Mouse (Mus musculus): ENCODE results near the gene Nr4a3. TPM values are rescaled to one million over a fixed set of nuclear protein-coding genes. Genes with fewer than 3 reads are reported as not detected.
A peak's percentile ranks its signal among the peaks of the same experiment; 100 is the strongest.

The Nr4a3 gene
- polyA plus RNA-seq, 1 experiment: 6.5 TPM

- TF ChIP-seq POLR2A (IDR thresholded peaks at IDR 0.05; ENCODE audit: borderline replicate concordance, extremely low read depth, insufficient read depth, insufficient read length, poor library complexity, severe bottlenecking) (peak; percentile 89), CTCF (IDR thresholded peaks at IDR 0.05; ENCODE audit: borderline replicate concordance, extremely low read depth, insufficient read depth, insufficient read length) (peak; percentile 49; the same call in 1 of the 2 replicates)
- DNase-seq (ENCODE audit: low read depth): peak; percentile 99
Measured at GRCm38 (mm10) chr4:48042786-48043701, 1.9 kb upstream of the Nr4a3 start.

DNA sequence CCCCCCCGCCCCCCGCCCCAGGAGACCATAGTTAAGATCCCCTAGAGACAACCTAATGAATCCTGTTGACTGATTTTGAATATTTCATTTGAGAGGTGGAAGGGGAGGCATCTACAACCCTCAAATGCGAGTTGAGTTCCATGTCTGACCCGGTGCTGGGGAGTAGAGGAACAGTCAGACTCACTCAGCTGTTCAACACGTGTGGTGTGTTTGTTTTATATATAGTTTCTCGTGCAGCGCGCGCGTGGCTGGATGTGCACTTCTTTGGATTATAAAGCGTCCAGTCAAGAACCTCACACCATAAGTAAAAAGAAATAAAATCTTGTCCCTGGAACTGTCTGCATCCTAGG, 837 bp upstream of the Nr4a3 start:
- DNase-seq (ENCODE audit: low read depth): no peak
- no peak for TF ChIP-seq CTCF (IDR thresholded peaks at IDR 0.05; ENCODE audit: borderline replicate concordance, extremely low read depth, insufficient read depth, insufficient read length)
- no peak for TF ChIP-seq POLR2A (IDR thresholded peaks at IDR 0.05; ENCODE audit: borderline replicate concordance, extremely low read depth, insufficient read depth, insufficient read length, poor library complexity, severe bottlenecking)

- no peak for DNase-seq (ENCODE audit: low read depth)
- no peak for TF ChIP-seq POLR2A (IDR thresholded peaks at IDR 0.05; ENCODE audit: borderline replicate concordance, extremely low read depth, insufficient read depth, insufficient read length, poor library complexity, severe bottlenecking)
- no peak for TF ChIP-seq CTCF (IDR thresholded peaks at IDR 0.05; ENCODE audit: borderline replicate concordance, extremely low read depth, insufficient read depth, insufficient read length)
Measured at GRCm38 (mm10) chr4:48045281-48045720, 348 bp downstream of the Nr4a3 start.

DNA sequence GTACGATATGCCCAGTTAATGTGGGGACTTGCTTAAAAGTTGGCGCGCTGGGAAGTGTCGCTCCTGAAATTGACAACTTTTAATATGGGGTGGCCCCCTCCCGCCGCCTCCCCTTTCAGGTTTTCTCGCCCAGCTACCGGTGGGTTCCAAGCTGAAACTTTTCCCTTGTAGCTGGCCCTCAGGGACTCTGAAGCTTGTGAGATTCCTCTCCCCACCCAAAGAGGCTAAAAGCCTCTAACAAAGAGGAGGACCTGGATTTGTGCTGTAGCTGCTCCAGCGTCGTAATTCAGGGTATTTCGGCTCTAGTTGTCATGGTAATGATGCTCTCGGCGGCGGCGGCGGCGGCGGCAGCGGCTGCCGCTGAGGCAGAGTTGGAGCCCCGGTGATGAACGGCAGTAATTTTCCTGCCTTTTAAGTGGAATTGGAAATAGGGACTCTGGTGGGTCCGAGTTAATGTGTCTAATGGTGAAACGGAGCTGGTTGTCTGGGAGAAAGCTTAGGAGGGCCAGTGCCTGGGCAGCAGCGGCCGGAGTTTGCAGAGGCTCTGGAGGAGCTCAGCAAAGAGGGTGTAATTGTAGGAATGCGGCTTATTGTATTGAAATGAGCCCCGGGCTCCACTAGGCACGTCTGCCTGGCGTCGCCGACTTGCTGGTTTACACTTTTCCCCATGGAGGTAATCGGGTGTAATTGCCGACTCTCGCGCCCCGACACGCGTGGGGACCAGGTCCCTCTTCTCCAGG, 938 bp downstream of the Nr4a3 start:
- TF ChIP-seq POLR2A (IDR thresholded peaks at IDR 0.05; ENCODE audit: borderline replicate concordance, extremely low read depth, insufficient read depth, insufficient read length, poor library complexity, severe bottlenecking) (no peak), CTCF (IDR thresholded peaks at IDR 0.05; ENCODE audit: borderline replicate concordance, extremely low read depth, insufficient read depth, insufficient read length) (no peak)
- peak; percentile 84 for DNase-seq (ENCODE audit: low read depth)

DNA sequence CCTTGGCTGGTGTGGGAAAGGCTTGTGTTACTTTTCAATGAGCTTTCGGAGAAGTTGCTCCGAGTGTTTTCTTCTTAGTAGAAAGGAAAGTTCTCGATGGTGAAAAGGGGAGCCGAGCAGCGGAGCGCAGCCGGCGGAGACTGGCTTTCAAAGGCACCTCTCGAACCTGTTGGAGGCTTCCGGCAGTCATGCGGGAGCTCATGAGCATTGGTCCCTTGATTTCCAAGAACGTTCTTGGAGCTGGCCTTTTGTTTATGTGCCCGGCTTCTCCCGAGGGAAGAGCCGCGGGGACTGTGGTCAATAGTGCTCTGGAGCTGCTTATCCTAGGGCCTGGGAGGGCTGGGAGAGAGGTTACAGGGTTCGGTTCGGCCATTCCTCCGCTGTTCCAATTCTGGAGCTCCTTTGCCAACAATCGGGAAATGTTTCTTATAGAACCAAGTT, 1.5 kb downstream of the Nr4a3 start:
- peak; percentile 47 for DNase-seq (ENCODE audit: low read depth)
- TF ChIP-seq POLR2A (IDR thresholded peaks at IDR 0.05; ENCODE audit: borderline replicate concordance, extremely low read depth, insufficient read depth, insufficient read length, poor library complexity, severe bottlenecking) (no peak), CTCF (IDR thresholded peaks at IDR 0.05; ENCODE audit: borderline replicate concordance, extremely low read depth, insufficient read depth, insufficient read length) (no peak)

GRCm38 (mm10) chr4:48047136-48047765, 2.3 kb downstream of the Nr4a3 start:
- peak; percentile 37 for DNase-seq (ENCODE audit: low read depth)

GRCm38 (mm10) chr4:48047766-48048371, 2.9 kb downstream of the Nr4a3 start:
- DNase-seq (ENCODE audit: low read depth): no peak
- no peak for TF ChIP-seq CTCF (IDR thresholded peaks at IDR 0.05; ENCODE audit: borderline replicate concordance, extremely low read depth, insufficient read depth, insufficient read length)
- TF ChIP-seq POLR2A (IDR thresholded peaks at IDR 0.05; ENCODE audit: borderline replicate concordance, extremely low read depth, insufficient read depth, insufficient read length, poor library complexity, severe bottlenecking): no peak

More at GRCm38 (mm10) chr4:48047136-48047765, 2.3 kb downstream of the Nr4a3 start:
- TF ChIP-seq POLR2A (IDR thresholded peaks at IDR 0.05; ENCODE audit: borderline replicate concordance, extremely low read depth, insufficient read depth, insufficient read length, poor library complexity, severe bottlenecking): no peak
- TF ChIP-seq CTCF (IDR thresholded peaks at IDR 0.05; ENCODE audit: borderline replicate concordance, extremely low read depth, insufficient read depth, insufficient read length): no peak

GRCm38 (mm10) chr4:48048456-48049315, 3.7 kb downstream of the Nr4a3 start:
- peak; percentile 61 for DNase-seq (ENCODE audit: low read depth)
- TF ChIP-seq CTCF (IDR thresholded peaks at IDR 0.05; ENCODE audit: borderline replicate concordance, extremely low read depth, insufficient read depth, insufficient read length) (no peak), POLR2A (IDR thresholded peaks at IDR 0.05; ENCODE audit: borderline replicate concordance, extremely low read depth, insufficient read depth, insufficient read length, poor library complexity, severe bottlenecking) (no peak)

DNA sequence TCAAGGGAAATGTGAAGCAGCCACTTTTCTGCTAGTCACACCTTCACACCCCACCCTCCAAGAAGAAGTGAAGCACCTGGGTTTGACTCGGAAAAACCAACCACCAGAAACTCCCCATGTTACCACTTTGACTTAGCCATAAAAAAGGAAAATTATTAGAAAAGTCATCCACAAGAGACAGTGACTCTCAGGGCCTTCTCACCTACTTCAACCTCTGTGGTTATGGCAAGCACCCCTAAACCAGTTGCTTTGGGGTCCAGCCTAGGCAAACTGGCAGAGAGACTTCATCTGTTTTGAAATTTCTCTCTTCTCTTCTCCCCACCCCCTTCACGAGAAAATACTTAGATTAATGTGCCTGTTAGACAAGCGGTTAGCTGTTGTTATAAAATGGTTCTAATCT, 5.1 kb downstream of the Nr4a3 start:
- TF ChIP-seq CTCF (IDR thresholded peaks at IDR 0.05; ENCODE audit: borderline replicate concordance, extremely low read depth, insufficient read depth, insufficient read length) (no peak), POLR2A (IDR thresholded peaks at IDR 0.05; ENCODE audit: borderline replicate concordance, extremely low read depth, insufficient read depth, insufficient read length, poor library complexity, severe bottlenecking) (no peak)

GRCm38 (mm10) chr4:48050442-48050841, 5.5 kb downstream of the Nr4a3 start:
- no peak for DNase-seq (ENCODE audit: low read depth)
- TF ChIP-seq POLR2A (IDR thresholded peaks at IDR 0.05; ENCODE audit: borderline replicate concordance, extremely low read depth, insufficient read depth, insufficient read length, poor library complexity, severe bottlenecking): no peak
- TF ChIP-seq CTCF (IDR thresholded peaks at IDR 0.05; ENCODE audit: borderline replicate concordance, extremely low read depth, insufficient read depth, insufficient read length): no peak

More for the DNA sequence above, 5.1 kb downstream of the Nr4a3 start:
- no peak for DNase-seq (ENCODE audit: low read depth)
